Mouse (Mus musculus) gastrocnemius, postnatal 25 days (tissue): Measurements from ENCODE around the gene Ncam2. TPM values are rescaled to one million over a fixed set of nuclear protein-coding genes. Genes with fewer than 3 reads are reported as not detected.

Experiments
- DNase-seq: peaks from one replicate; pipeline ENCODE4 v3.0.0; 2022
- long read RNA-seq, 2 experiments: library from polyadenylated mRNA; stranded (forward); transcript quantifications; one replicate each; pipeline ENCODE4 v2.0.0; 2021
- total RNA-seq, 2 experiments: library from RNA; stranded (reverse); gene quantifications; 1 replicate in 1 of 2; 2 replicates in 1 of 2; pipeline ENCODE4 v1.2.3; 2021

Gene Ncam2
- total RNA-seq = under 1 TPM in 1 of 2 experiments, not detected in 1; 0.08 TPM
- long read RNA-seq, experiment 1 = 0 reads
- long read RNA-seq, experiment 2 = 0 reads

DNA sequence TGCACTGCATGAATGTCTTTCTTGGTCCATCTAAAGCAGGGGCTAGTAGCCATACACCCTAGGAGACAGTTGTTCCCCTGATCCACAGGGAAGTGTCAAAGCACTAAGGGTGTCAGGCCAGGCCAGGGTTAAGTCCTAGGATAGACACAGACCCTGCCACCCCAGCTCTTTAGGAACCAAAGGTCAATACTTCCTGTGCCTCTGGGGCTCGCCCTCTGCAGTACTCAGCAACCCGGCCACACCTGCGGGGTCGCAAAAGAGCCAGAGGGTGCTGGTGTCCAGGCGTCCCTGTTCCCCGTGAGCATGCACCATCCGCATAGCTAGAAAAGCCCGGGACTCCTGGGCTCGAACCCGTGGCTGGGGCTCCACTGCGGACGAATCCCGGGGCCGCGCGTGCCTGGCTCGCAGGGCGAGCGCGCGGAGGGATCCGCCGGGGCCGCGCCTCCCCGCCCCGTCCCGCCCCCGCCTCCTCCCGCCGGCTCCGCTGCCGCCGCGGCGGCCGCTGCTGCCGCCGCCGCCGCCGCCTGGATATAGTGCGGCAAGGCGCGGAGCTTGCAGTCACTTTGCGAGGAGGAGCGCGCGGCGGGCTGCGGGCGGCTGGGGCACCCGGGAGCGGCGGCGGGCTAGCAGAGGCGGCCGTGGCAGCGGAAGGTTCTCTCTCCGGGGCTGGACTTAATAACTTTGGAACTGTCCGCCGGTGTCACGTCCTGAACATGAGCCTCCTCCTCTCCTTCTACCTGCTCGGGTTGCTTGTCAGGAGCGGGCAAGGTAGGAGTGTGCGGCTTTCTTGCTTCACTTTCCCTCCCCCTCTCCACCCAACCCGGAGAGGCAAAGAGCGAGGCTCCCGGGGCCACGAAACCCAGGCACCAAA lies at the start of gene Ncam2:
Gene Ncam2 (plus strand): TSS at position 497 of the 871 bp plus-strand sequence.
- peak; percentile 31 for DNase-seq

DNA sequence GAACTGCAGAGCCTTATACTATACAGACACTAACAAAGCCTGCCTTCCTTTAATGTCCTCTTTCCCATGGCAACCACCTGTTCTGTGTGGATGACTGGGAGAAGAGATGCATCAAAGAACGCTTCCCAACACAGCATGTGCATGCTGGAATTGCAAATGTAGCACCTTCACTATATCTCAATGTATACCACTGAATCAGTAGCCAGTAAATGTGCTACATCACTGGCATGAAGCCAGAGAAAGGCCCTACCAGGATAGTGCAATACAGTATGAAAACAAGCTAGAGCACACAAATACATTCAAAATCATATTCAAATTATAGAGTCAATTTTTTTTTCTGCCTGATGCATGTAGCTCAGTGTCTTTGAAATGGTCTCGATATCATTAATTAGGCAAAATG lies 29.7 kb upstream of the Ncam2 start:
- DNase-seq = no peak

DNA sequence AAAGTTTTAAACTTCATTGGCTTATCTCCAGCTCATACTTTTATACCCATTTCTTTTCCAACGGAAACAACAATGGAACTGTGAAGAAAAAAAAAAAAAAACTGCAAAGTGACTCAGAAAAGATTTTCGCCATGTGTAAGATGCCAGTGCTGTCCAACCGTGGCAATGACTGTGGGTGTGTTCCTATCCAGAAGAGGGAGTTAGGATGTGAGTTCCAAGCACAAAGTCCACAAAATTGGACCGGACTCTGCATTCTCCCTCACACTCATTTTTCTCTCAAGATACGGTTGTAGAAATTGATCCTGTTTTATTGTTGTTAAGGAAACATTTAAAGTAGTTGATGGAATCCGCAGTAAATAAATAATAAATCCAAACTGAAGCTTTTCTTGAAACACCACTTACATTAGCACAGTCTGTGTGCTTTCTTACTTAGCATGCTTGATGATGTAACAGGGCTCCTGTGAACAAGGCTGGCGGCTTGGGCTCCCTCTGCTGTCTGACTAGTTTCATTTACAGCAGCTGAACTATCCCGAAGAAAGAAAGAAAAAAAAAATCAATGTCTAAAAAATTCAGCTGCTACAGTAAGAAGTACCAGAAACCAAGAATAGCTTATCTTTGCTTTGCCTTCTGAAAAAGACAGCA lies 25.1 kb upstream of the Ncam2 start:
- DNase-seq = no peak

DNA sequence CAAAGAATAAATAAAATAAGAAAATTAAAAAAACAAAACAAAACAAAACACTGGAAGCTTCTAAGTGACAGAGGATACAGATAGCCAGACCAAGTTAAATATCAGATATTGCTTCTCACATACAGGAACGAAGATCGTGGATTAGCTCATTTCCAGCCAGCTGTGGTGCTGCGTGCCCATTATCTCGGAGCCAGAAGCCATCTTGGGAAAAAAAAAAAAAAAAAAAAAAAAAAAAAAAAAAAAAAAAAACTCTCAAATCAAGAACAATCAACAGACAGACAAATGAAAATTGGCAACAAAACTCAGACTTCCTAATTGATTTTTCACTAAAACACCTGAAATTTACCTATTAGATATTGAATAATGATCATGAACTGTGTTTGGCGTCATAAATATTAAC lies 20.7 kb upstream of the Ncam2 start:
- no peak for DNase-seq

DNA sequence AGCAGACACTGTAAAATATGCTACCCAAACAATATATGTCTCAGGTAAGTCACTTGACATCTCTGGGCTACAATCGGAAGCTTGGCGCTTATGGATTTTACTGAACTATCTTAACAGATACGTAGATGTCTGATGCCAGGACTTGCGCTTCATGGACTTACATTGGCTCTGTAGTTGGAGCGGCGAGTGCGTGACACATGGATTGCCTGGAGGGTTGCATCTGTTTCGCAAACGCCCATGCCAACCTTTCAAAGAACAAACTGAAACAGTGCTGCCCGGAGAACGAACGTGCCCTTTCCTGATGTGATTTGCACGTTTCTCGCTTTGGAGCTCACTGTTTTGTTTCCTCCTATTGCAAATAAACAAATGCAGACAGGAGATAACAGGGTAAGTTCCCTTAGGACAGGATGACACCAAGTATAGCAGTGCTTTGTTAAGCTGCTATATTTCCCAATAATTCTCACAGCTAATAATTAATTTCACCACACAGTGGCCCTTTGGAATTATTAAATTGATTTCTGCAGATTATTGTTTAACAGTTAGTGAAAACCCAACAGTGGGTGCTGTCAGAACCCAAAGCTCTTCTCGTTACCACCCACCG lies 12.8 kb upstream of the Ncam2 start:
- DNase-seq = no peak

DNA sequence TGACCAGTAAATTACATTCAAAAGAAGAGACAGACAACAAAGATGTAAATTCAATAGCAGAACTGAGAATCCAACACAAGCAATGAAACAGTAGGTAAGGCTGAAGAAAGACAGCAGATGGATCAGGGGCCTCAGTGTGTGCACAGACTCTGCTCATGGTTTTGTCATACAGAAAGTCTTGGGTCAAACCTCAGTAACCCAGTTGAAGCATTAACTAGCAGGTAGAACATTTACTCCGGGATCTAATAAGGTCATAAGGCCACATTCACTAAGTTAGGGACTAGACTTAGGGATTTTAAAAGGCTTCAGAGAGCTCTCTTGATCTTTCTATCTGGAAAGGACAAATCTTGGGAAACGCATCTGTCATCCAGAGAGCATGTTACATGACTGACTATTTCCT lies 8.9 kb upstream of the Ncam2 start:
- DNase-seq = no peak

DNA sequence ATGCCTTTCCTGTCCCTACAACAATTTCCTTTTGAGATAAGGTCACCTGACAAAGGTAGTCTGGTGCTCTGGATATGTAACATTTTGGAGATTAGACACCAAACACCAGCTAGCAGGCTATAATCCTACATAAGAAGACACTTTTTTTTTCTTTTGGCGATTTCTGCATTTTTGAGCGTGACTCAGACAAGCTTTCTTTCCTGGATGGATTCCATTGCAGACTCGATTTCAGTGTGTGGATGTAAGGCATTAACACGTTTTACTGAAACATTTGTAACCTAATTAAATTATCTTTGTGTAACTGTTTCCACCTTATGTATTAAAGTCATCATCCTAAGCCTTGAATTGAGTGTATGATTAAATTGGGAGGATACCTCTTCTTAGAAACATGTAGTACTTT lies 7.9 kb upstream of the Ncam2 start:
- DNase-seq = no peak

DNA sequence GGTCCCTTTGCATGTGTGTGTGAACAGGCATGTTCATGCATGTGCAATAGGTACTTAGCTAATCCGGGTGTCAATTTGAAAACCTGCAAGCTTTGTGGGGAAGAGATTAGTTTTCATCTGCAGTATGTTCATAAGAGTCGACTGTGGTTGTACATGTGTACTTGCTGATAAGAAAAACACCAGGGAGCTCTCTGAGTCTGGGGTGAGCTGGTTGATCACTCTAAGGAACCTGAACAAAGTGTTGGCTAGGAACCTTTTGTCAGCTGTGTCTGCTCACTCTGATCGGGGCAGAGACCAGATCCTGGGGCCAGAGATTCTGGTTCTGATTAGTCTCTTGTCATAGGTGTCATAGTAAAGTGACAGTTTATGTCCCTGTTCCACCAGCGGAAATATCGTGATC lies 1.0 kb upstream of the Ncam2 start:
- no peak for DNase-seq

DNA sequence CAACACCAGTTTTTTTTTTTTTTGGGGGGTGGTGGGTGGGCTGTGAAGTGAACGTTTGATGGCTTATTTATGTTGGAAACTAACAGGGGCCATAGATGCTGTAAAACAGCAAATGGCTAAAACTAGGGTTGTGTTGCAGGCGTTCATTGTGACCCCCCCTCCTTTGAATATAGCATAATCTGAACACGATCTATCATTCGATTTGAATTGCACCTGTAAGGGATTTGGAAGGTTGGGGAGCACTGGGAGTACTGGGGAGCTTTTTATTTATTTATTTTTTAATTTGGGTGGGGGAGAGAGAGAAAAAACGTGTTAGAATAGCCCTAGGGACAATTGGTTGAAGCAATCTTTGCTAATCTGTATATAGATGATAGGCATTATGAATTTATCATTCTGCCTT lies 974 bp downstream of the Ncam2 start:
- no peak for DNase-seq

DNA sequence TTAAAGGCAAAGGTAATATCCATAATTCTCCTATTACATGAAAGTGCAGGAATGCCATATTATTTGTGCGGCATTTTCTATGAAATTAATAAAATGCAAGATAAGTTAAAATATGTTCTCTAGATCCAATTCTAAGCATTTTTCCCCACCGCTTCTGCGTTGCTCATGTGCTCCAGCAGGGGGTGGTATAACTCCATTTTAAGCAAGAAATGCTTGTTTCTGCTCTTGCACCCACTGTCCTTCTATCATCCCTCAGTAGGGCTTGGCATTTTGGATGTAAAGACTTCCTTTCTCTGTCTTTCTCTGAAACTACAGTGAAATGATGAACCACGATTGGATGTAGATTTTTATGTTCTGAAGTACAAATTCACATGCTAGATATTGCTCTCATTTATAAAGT lies 1.5 kb downstream of the Ncam2 start:
- no peak for DNase-seq

DNA sequence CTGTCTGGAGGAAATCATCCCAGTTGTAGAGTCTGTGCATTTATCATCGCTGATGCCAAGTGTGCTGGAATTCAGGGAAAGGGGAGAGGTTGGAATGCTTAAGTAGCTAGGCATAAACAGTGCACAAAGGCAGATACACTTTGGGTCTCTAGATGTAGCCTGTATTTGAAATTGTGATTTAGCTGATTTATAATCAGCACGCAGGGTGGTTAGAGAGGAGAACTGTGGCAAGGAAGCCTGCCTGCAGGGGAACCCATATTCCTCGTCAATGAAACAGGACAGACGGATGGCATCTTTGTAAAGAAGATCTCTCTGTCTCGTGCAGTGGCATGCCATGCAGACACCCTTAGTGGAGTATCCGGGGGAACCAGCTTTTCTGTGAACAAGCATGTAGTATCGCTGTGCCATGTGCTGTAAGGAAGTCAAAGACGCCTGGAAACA lies 2.2 kb downstream of the Ncam2 start:
- no peak for DNase-seq

DNA sequence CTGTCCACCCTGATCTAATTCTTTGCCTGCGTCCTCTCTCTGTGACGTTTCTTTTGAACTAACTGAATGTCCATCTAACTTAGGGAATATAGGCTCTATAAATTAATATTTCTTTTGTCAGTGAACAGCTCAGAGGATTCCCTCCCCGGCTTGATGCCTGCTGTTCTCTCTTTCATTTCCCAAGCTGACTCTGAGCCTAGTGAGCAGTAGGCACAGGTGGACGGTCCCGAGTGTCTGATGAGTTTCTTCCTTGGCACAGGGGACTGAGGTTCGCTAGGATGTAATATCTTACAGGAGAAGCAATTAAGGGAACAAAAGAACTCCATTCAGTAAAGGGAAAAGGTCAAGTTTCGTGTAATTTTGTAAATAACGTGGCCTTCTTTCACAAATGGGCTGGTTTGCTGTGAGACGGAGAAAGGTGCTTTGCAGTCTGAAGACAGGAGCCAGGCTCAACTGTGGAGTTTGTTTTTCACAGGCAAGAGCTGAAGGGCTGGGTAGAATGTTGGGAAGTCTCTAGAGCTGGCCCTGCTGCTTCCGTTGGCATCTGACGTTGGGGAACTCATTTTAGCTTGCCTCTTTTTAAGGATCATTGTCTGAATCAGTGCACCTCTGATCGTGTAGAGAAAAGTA lies 4.0 kb downstream of the Ncam2 start:
- DNase-seq = no peak

DNA sequence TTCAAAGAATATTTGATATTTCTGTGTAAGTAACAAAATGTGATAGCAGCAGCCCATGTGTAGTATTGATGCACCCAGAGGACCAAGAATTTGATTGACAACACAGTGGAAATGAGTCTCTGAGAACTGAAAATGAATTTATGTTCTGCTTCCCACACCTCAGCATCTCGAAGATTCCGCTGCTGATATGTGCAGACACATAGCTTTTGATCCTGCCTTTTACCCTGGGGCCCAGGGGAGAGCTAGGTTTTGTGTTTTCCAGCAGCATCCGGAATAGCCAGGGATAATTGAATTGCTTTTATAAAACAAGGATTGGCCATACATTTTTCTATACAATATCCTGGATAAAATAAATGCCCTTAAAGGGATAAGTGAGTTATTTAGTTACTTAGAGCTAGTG lies 20.7 kb downstream of the Ncam2 start:
- no peak for DNase-seq

DNA sequence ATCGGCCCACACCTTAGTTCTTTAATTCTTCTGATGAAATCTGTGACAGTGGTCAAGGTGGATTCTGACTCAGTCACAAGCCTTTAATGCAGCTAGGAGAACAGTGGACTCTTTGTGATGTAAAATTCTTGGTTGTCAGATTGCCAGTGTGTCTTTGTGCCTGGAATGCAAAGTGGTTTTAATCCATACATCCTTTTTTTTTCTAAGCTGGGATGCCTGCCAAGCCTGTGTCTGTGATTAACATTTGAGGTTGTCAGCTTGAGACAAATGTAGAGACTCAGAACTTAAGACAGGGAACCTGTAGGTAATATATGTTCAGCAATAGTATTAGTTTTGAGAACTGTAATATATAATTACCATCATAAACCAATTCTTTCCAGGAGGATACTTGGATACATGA lies 23.3 kb downstream of the Ncam2 start:
- no peak for DNase-seq

DNA sequence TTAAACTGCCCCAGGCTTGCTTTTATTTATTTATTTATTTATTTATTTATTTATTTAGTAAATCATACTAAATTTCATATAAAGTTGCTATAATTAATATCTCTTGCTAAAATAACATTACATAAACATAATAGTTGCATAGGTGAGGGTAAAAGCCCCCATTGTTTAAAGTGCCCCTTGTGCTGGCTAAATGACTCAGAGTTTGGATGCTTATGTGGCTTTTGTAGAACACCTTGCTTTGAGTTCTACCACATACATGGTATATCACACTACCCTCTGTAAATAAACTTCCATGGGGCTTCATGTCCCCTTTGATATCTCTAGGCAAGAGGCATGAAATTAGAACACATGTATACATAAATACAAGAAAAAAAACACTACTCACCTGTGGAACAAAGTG lies 23.8 kb downstream of the Ncam2 start:
- no peak for DNase-seq

DNA sequence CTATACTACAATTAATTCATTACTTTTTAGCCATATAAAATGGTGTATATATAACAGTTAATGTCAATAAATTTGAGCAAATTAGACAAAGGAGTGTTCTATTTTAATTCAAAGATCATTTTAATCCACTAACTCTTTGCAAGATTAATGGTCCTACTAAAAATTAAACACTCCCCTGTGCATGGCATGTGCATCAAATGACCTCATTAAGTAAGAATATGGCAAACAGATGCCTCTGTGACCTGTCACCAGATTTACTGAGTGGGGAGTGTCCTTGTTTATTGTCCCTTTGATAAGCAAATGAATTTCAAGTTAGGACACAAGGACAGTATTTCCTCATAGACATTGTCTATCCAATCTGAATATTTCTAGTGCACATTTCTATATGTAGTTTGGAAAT lies 54.4 kb downstream of the Ncam2 start:
- DNase-seq = no peak

DNA sequence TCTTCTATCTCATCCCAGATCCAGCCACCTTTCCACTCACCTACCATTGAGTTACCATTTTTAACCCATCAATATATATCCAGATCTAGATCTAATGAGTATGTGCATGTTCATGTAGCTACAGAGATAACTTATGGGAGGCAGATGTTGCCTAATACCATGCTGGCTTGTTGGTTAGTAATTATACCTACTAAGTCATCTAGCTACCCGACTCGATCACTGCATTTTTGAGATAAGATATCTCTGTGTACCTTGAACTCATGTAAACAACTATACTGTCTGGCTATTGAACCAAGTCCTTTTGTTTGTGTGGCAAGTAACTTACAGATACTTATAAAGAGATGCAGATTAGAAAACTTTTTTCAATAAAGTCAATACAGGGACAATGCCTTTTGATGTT lies 59.9 kb downstream of the Ncam2 start:
- DNase-seq = no peak

DNA sequence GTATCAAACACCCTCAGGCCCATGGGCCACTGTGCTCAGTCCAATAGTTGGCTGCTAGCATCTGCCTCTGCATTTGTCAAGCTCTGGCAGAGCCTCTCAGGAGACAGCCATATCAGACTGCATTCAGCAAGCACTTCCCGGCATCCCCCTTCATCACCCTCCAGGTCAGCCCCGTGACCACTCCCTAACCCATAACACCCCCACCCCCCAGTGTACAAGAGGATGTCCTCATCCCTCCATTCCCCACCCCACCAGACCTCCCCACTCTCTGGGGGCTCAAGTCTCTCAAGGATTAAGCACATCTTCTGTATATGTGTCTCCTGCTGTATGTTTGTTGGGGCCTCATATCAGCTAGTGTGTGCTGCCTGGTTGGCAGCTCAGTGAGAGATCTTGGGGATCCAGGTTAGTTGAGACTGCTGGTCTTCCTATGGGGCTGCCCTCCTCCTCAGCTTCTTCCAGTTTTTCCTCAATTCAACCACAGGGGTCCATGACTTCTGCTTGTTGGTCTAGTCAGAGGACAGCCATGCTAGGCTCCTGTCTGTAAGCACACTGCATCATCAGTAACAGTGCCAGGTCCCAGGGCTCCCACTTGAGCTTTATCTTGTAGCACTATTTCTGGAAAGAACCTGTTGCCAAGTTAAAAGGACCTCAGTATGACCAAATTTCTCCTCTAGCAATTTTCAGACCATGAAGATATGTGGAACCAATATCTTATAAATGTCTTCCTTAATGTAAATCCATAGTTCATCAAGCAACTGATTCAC lies 73.3 kb downstream of the Ncam2 start:
- no peak for DNase-seq

DNA sequence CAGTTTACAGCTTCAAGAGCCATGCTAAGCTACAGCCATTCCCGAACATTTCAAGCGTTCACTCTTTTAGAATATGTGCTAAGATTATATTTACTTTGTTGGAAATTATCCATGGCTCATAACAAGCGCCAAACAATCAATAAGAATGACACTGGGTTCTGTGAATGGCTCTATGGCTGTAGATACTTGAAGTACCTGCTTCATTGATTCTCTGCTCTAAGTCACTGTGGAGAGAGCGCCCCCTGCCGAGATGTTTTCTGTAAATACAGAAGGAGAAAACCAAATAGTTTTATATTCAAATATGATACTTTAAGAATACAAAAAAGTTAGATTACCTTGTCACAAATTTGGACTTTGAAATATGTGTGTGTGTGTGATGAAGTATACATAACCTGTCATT lies 83.7 kb downstream of the Ncam2 start:
- DNase-seq = no peak

DNA sequence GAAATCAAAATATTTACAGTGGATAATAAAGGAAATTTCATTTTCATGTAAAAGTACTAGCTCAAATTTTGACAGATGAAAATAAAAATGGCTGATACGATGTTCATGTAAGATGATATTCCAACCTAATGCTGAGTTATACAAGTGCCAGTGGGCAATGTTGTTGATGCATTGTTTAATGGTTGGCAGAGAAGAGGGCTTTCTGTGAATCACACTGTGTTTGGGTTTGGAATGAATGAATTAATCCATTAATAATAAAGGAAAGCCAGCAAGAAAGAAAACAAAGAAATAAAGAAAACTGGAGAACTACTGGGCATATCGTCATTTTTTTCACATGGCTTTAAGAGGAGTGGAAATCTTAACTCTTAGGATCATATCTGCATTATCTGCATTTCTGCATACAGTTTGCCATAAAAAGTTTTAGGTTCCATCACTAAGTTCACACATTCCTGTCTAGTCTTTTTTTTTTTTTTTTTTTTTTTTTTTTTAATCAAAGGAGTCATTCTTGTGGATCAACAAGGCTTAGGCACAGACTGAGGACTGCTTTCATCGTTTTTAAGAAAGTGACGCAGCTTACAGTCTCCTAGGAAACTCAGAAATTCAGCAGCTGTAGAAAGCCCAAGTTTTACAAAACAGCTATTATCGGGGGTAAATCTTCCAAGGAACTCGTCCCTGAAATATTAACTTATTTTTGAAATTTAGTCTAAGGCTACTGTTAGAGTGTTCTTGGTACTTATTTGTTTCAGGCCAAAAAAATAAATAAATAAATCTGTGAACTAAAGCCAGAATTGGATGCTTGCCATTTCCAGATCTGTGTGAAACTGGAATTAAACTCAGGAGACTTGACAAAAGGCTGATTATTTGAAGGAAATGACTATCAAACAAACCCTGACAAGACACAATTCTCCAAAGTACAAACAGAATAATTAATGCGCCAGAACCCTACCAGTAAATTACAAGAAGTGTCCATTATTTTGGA lies 84.7 kb downstream of the Ncam2 start:
- DNase-seq = no peak

DNA sequence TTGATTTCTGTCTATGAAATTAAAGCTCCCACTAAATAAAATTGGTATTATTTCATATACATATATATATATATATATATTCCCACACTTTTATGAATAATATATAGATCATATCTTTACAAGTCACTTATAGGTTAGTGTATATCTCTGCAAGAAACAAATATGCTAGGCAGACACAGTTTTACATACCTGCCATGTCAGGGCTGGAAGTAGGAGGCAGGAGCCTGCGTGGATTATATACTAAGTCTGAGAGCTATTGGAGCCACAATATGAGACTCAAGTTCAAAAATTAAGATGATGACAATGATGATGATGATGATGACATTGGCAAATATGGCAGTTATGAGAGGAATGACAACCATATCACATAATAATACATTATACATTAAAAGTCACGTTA lies 85.4 kb downstream of the Ncam2 start:
- DNase-seq = no peak
